Mouse (Mus musculus) c-Kit-positive CD71-positive TER-119-negative erythroid progenitor cells, embryonic 14.5 days (primary cell): ENCODE data around the gene Ccdc92b.

Experiments
- DNase-seq: peaks from one replicate; pipeline ENCODE4 v3.0.0-alpha.2; 2013; ENCODE audit warnings: low read depth

Ccdc92b gene

DNA sequence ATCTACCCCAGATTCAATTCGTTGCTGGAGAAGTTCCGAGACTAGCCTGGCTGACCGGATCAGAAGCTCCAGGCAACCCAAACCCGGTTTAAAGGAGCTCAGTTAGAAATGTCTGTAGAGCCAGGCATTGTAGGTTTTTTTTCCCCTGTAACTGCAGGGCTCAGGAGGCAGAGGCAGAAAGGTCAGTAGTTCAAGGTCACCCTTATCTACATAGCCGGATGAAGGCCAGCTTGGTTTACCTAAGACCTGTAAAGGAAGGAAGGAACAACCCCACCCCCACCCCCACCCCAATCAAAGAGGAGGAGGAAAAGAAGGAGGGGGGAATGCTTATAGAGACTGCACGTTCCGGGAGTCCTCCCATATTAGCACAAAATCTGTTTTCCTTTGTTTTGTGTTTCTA lies 8.0 kb upstream of the Ccdc92b start:
- no peak for DNase-seq

DNA sequence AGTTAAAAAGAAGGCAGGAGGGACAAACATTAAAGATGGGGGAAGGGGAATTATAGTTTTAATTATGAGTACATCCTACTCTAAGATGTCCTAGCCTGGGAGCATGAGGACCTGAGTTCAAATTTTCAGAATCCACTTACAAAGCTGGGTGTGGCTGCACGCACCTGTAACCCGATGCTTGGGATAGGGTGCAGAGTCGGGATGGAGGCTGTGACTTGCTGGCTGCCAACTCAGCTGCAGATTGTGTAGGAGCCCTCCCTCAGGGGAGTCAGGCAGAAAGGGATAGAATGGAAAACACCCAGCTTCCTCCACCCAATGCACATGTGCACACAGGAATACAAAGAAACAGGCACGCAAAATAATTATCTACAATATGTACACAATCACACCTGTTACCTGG lies 6.0 kb upstream of the Ccdc92b start:
- DNase-seq = no peak

DNA sequence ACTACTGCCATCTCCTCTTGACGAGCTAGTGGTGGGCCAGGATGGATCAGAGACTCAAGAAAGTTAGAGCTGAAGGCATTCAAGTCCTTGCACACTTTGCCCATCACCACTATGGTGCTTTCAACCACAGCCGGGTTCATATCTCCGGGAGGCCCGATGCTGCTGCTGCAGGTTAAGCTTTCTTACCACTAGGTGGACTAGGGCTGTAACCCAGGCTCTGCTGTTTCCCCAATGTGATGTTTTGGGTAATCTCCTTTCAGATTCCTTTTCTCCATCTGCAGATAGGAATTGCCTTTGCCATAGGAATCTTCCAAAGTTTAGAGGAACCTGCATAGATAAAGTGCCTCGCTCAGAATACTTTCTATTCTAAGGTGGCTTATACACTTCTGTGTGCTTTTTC lies 3.8 kb upstream of the Ccdc92b start:
- no peak for DNase-seq

DNA sequence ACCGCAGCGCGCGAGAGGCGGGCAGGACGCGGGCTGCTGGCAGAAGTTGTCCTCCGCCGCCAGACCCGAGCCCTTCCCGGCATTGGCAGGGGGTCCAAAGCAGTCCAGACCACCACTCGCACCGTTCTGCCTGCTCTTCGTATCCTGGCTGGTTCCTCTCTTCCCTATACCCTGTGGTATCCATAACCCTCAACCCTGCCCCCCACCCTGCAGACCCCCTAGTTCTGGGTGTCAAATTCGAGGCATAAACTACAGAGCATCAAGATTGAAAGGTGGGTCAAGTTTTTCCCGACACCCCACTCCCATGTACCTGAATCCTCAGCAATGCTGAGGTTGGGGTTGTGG lies 523 bp downstream of the Ccdc92b start:
- DNase-seq = no peak

DNA sequence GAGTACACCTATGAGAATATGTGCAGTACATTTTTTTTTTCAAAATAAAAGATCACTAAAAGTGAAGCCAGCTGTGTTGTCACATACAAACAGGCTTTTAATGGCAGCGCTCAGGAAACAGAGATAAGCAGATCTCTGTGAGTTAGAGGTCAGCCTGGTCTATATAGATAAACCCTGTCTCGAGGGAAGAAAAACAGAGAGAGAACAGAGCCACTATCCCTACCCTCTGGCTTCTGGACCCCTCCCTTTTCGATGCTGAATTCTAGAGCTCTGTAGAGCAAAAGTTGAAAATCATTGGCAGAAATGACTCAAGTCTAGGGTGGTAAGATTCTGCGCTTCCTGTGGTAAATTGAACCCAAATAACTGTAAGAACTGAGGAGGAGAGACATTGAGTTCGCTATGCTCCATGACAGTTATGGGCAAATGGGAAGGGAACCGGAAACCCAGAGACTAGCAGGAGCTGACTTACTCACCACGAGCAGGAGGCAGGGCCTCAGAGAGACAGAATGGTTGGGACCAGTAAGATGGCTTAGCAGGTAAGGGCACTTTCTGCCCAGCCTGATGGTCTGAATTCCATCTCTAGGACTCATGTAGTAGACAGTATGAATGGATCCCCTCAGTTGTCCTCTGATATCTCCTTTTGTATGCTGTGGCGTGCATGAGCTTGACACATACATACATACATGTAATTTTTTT lies 2.7 kb downstream of the Ccdc92b start:
- peak; percentile 61 for DNase-seq

DNA sequence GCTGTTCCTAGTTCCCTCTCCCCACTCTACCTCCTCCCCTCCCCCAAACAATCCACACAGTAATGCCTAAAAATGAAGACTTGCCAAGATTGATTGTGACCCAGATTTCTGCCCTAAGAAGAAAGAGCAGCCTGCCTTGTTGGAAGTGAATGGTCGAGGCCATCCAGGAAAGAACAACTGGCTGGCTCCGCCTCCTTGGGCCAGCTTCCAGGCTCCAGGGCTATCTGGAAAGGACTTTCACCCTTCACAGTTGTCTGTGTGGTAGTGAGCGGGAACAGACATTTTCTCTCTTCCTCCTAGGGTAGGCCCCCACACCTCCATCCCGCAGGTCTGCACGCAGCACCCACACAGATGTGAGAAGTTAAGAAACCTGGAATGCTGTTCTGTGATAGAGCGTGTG lies 4.3 kb downstream of the Ccdc92b start:
- DNase-seq = no peak

DNA sequence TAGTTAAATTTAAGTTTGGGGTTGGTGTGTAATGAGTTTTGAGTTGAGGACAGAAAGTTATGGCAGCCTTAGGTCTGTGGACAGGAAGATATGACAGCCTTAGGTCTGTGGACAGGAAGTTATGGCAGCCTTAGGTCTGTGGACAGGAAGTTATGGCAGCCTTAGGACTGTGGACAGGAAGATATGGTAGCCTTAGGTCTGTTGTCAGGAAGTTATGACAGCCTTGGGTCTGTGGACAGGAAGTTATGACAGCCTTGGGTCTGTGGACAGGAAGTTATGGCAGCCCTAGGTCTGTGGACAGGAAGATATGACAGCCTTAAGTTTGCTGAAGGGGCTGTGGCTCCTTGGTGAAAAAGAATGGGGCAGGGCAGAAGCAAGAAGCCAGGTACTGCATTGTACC lies 5.9 kb downstream of the Ccdc92b start:
- DNase-seq = no peak

DNA sequence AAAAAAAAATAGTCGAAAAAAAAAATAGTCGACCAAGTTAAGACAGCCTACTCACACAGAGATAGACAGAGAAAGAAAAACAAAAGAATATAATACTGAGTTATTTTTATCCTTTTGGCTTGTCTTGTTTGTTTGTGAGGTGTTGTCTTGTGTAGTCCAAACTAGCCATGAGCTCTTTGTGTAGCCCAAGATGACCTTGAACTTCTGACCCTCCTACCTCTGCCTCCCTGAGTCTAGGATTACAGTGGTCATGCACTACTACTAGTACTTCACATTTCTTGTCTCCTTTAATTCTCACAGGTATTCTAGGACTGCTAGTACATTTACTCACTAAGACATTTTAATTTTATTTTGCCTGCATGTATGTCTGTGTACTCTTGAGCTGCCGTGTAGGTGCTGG lies 8.1 kb downstream of the Ccdc92b start:
- no peak for DNase-seq

DNA sequence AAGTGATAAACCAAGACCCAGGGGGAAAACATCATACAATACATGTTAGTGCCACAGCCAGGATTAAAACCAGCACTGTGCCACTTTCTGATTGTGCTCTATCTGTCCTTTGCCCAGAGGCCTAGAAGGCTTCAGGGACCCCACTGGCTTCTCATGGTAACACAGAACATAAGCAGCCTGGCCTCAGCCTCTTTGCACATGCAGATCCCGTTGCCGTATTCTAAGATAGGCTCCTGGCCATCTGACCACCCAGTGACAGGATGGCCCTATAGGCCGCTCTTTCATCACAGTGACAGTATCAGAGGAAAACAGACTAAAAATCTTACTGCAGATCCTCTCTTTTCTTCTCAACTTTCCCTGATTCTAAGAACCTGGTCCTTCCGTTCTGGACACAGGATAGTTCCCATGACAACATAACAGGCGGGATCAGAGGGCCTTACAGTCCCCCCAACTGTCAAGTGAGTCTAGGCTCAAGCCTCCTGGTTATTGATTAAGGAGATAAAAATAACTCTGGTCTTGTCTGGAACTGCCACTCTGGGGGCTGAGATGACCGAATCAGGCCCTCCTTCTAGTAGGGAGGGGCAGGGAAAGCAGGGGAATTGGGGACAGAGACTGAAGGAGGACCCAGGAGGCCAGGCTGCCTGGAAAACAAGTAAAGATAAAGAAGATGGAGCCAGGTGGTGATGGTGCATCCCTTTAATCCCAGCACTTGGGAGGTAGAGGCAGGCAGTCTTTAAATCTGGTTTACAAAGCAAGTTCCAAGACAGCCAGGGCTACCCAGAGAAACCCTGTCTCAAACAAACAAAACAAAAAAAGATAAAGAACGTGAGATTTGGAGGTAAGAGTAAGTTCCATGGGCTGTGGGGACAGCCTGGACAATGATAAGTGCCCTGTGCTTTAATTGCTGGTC lies 12.7 kb downstream of the Ccdc92b start:
- no peak for DNase-seq

DNA sequence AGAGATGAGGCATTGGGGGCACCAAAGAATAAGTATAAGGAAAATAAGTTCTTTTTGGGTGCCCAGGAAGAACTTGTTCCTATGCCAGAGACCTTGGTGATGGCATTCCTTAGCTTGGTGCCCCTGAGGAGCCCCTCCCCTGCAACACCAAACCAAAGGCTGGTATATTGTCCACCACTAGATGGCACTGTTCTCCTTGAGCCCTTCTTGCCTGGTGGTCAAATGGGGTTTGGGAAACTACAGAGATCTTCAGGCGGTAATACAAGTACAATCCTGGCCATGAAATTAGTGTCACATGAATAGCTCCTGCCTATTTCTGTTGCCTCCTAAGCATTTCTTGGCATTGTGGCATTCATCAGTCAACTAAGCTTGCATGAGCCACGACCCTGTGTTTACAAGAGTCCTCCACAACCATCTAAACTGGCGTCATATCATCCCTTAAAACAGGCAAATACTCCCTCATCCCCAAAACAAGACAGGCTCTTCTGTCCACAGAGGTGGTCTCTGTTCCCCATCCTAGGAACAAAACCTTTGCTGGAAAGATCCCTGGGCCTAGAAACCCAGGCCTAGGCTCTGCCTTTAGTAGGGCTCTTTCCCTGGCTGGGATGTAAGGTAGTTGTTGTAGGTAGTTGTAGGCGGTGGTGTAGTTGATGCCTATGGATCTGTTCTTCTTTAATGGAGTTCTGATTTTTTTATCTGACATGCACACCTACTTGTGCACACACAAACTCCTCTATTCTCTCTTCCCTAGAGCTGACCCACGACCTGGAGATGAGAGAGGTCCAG lies 15.3 kb downstream of the Ccdc92b start:
- DNase-seq = peak; percentile 56

DNA sequence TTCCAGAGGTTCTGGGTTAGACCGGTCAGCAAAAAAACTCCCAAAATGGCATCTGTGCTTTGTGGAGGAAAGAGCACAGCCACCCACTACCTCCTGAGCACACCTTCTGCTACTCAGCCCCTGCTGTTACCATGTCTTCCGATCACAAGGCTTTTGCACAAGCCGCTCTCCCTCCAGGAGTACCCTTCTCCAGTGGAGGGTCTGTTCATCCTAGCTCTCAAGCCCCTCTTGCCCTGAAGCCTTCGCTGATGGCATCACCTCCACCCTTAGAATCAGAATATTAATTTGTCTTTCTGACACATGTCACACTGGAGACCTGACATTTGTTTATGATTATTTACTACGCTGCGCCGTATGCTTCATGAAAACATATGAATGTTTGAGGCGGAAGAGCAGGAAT lies 18.1 kb downstream of the Ccdc92b start:
- no peak for DNase-seq

DNA sequence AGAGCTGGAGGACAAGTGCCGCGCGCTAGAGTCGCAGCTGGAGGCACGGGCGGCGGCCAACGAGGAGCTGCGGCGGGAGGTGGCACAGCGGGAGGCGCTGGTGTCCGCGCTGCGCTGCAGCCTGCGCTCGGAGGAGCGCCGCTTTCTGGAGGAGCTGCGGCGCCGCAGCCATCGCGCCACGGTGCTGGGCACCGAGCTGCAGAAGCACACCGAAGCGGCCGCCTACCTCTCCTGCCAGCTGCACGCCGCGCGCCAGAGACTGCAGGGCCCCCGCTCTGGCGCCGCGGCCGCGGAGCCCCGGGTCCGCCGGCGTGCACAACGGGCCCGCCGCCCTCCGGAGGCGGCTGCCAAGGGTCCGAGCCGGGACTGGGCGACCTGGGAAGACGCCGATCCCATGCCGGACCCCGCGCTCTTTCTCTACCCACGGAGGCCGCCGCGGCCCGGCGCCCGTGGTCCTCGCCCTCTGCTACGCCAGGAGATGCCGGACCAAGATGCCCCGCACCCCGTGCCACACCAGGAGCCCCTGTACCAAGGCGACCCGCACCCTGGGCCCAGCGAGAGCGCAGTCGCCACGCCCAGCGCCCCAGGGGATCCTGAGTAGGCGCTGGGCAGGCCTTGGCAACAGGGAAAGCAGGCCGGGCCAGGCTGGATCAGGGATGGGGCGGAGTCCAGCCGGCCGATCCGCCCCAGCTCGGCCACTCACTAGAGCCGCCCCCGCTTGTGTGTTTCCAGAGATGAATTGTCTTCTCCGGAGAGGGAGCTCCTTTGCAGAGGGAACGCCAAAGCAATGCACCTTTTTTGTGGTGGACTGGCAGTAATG lies 18.8 kb downstream of the Ccdc92b start:
- peak; percentile 36 for DNase-seq

DNA sequence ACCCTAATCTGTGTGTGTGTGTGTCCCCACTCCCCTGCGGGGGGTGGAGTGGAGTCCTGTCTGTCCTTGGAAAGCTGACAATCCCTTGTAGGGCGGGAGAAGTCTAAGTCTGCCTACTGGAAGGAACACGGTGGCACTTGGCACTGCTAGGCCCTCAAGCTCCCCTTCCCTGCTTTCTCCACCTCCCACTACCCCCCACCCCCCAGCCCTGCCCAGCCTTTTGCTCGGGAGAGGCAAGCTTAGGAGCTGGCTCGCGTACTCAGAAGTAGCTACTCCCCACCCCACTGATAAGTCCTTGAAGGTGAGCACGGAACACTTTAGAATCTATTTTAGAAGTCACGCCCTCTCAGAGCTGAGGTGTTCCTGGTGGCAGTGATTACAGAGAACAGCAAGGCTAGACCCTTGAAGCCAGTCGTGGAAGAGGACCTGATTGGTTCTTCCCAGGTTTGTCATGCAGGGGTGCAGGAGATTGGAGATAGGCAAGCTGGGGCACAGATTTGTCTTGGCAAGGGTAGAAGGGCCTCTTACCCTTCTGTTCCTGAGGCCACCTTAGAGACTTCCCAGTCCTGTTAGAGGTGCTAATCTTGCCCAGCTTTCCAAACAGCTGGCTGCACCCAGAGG lies 19.5 kb downstream of the Ccdc92b start:
- no peak for DNase-seq

DNA sequence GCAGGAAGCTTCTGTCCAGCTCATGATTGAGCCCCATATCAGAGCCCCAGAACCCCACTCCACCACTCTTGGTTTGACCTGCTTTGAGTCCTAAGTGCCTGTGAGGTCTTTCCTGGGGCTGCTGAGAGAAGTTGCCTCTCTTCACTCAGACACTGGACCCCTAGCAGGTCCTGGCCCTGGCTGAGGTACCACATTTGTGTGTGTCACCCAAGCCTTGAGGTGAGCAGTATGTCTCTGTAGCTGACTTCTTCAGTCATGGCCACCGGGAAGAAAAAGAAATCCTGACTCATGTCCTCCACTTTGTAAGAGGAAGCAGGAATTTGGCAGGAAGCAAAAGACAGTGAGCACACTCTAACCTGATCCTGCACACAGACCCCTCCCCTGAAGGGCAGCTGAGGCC lies 20.2 kb downstream of the Ccdc92b start:
- no peak for DNase-seq

DNA sequence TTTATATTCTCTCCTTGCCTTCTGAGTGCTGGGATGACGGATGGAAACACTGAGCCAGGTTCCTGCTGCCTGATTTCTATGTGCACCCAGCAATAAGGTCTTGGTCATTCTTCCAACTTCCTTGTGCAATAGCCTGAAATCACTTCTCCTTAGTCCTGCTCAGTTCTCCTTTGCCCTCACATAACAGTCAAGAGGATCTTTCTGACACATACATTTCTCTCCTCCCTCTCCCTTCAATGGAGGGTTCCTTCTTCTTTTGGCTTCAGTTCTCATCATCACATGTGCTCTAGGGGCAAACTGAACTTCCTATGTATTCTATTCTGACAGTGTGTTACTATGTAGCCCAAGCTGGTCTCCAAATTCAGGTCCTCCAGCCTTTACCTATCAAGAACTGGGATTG lies 28.6 kb downstream of the Ccdc92b start:
- DNase-seq = no peak

DNA sequence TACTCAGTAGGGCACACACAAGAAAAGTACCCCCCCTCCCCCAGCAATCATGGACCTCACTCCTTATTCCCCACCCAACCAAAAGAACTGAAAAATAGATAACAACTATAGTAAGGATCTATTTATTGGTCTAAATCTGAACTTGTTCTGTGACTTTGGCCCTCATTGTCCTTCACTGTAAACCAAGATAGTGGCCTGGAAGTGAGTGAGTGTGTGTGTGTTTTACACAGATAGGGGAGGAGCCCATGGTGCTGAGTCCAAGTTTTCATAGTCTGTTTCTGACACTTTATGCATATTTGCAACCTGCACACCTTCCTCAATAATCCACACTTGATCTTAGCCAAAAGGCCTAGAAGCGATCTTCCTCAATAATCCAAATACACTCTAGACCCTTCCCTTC lies 29.3 kb downstream of the Ccdc92b start:
- peak; percentile 40 for DNase-seq

DNA sequence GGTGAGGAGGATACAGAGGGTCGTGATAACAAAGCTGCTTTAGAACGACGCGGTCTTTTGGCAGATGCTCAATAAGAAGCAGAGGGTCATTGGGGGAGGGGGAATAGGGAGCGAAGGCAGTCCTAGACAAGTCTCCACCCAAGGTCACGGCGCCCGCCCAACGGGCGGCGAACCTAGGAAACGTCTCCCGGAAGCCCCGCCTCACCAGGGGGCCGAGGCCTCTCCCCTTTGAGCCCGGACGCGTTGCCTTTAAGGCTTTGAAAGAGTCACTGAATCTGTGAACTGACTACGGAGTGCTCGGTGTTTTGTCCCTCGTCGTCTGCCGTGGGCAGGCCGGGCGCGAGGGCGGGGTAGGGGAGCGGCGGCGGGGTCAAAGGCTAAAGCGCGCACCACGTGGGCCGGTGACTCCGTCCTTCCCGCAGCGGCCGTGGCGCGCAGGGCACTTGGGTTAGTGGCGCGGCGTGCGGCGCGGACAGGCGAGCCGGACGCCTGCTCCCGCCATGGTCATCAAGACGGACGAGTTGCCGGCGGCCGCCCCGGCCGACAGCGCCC lies 29.8 kb downstream of the Ccdc92b start, which contains the start of gene Cluh:
TSS of gene Cluh (plus strand) at position 401 of the 552 bp plus-strand sequence.
- DNase-seq = peak; percentile 89

DNA sequence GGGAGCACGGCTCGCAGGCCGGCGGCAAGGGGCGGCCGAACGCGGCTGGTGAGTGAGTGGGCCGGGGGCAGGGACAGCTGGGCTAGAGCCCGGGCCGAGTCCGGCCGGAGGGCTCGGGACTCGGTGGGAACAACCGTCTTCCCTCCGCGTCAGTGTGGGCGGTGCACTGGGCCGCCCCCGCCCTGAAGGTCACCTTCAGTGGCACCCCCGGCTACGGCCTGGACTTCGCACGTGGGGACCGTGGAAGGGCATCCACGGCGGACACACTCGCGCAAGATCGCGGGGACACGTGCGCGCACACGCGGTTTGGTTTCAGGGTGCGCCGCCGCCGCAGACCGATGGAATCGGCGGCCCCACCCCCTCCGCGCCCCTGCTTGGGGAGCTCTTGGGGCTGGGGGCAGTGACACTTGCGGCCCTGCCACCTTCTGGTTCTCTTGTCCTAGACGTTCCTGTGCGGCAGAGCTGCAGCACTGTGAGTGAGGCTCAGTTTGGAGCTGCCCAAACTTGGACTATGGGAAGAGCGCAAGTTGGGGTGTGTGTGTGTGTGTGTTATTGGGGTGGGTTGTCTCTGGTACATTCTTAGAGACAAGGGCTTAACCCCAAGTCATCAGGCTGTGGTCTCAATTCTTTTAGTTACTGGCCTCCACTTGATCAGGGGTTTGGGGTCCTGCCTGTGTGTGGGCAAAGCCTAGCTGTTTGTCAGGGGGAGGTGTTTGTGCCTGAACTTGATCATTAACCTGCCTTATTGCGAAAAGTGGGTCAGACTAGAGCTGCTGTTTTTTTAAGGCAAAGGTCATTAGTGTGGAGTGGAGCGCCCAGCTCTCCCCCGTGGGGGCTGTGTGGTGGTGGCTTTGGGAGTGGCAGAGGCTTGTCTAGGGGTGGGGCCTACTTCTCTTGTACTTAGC lies 30.5 kb downstream of the Ccdc92b start:
- peak; percentile 30 for DNase-seq

DNA sequence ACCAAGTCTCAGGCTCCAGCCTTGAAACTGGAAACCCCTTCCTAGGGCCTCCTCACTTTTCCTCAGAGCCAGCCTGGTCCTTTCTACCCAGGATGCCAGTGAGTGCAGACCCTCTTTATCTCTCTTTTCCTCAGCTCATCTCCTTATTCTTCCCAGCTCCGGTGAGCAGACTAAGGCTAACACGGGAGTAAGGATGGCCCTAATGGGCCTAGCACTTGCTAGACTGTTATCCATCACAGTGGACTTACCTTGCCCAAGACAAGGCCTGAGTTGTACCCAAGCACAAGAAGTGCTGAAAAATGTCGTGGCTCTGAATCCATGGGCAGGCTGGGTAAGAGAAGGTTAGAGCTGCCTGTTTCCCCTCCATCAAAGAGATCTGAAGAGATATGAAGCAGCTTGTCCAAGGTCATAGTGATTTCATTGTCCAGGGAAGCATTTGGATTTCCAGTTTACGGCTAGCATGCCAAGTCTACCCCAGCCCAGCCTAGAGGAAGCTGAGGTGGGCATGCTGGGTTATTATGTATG lies 31.2 kb downstream of the Ccdc92b start:
- no peak for DNase-seq

DNA sequence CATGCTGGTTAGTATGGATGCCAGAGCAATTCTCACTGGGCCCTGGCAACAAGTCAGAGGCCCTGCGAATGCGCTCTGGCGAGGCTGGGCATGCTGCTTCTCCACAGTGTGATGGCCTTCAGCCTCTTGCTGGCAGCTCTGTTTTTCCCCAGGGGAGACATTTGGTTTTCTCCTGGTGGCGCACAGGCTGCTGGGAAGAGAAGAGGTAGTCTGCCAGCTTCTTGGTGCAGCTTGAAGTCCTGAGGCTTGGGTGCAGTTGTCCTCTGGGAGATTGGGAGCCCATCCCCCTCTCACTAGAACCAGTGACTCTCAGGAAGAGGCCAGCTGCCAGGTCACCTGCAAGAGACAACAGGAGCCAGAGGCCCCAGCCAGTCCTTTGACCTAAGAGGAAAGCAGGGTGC lies 33.4 kb downstream of the Ccdc92b start:
- DNase-seq = no peak
